Mouse (Mus musculus): ENCODE measurements at regions not wholly inside any gene's neighbourhood (a gene's known extent, or its start where the extent isn't known, plus 50 kb on each side); places are given as distances from the start of the nearest gene placed in this dataset.
A peak's percentile ranks its signal among the peaks of the same experiment; 100 is the strongest.

- DNase-seq, result no peak
Measured at GRCm38 (mm10) chr8:112933815-112934214, 364.0 kb downstream of the Cntnap4 start.

GRCm38 (mm10) chr8:112935411-112935810 lies 365.6 kb downstream of the Cntnap4 start:
- no peak for DNase-seq

DNA sequence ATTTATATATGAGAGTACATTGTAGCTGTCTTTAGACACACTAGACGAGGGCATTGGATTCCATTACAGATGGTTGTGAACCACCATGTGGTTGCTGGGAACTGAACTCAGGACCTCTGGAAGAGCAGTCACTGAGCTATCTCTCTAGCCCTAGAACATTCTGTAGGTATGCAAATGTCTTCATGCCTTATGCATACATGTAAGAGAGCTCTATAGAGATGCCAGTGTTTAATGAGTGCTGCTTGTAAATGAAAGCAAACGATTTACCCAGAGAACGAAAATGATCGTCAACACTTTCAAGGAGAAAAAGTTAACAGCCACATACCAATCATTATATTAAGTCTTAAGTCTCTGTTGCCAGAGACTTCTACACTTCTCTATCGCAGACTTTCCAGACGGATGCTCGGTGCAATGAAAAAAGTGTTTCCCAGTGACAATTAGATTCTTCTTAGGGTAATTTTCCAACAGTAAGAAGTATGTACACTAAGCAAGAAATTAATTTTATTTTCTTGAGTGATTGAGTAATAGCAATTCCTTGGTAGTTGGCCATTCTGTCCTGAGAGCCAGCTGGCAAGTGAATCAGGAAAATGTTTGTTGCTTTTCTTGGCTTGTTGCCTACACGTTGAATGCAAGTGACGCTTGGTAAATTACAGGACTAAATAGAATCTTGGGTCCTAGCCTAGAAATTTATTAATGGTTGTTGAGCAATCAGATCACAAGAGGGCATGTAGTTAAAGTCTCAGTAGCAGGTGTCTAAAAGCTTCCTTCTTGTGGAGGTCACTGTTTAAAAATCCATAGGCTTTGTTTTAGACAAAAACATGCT lies 366.3 kb downstream of the Cntnap4 start:
- peak; percentile 53 for DNase-seq

- peak; percentile 19 for DNase-seq
Measured at GRCm38 (mm10) chr8:112972418-112972817, 402.6 kb downstream of the Cntnap4 start.

GRCm38 (mm10) chr8:112975734-112976133 lies 405.9 kb downstream of the Cntnap4 start:
- no peak for DNase-seq

DNA sequence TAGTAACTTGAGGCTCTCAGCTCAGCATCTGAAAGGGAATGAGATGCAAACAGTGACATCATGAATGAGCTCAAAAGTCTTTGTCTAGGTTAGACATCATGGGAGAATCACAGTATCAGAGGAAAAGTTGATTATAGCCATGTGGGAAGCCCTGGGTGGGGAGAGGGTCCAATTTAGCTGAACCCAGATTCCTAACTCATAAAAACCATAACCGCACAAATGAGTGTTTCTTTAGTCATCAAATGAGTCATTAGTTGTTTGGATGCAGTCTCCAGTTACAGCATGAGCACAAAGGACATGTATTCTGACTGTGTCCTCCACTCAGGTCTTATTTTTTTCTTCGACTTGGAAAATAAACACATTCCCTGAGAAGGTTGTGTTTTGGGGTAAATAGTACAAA lies 406.5 kb downstream of the Cntnap4 start:
- DNase-seq, result no peak

DNA sequence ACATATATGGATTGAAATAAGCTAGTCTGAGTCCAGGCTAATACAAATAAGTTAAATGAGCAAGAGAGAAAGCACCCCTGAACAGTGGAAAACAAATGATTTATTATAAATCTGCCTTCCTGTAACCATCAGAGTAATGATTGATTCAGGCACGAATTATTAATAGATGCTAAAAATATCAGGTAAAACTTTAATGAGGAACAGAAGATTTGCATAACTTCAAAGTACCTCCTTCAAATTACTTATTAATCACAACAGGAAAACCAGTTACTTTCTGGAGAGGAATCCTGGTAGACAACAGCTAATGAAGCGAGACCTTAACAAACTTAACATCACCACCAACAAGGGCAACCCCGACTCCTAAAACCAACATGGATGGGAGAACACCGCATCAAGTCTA lies 423.9 kb downstream of the Cntnap4 start:
- no peak for DNase-seq

- no peak for DNase-seq
Measured at GRCm38 (mm10) chr8:113007356-113007755, 437.5 kb downstream of the Cntnap4 start.

DNA sequence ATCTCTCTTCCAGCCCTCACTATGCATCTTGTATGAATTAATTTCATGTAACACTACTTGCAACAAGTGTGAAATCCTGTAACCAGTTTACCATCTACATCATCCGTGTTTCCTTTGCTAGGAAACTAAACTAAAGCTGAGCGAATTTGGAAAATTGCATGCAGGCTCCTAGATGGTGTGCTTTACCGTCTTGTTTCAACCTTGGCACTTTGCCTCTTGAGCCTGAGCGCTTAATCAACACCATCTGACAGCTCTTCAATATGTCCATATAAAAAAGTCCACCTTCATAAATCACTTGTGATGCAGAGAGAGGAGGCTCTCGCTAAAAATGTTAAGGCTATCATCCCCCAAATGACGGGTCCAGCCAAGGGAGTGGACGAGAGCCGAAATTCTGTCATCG lies 459.0 kb downstream of the Cntnap4 start:
- DNase-seq, result no peak

DNA sequence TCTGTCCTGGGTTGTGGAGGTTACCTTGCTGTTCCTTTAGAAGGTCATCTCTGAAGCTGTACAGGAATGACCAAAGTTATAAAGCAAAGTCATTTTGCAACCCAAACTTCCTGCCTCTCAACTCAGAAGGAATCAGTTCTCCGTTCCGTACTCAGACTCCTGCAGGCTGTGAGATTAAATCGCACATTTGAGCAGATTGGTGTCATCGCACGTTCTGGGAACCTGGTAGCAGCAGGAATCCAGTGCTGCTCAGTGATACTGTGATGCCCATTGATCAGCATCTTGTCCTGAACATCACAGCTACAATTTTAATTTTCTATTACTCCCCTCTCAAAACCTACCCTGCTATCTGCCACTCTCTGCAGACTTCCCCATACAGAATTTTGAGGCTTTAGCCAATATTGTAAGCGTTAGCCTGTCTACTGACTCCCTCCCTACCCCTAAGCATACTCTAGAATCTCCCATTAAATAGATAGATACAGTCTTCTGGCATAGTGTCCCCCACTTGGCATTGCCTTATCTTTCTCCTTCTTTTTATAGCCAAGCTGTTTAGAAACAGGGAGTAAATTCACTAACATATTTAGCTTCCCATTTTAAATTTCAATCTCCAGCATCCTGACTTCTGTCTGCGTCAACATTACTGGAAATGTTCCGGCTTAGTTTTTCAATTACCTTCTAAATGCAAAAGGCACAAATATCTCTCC lies 482.1 kb downstream of the Cntnap4 start:
- no peak for DNase-seq

DNA sequence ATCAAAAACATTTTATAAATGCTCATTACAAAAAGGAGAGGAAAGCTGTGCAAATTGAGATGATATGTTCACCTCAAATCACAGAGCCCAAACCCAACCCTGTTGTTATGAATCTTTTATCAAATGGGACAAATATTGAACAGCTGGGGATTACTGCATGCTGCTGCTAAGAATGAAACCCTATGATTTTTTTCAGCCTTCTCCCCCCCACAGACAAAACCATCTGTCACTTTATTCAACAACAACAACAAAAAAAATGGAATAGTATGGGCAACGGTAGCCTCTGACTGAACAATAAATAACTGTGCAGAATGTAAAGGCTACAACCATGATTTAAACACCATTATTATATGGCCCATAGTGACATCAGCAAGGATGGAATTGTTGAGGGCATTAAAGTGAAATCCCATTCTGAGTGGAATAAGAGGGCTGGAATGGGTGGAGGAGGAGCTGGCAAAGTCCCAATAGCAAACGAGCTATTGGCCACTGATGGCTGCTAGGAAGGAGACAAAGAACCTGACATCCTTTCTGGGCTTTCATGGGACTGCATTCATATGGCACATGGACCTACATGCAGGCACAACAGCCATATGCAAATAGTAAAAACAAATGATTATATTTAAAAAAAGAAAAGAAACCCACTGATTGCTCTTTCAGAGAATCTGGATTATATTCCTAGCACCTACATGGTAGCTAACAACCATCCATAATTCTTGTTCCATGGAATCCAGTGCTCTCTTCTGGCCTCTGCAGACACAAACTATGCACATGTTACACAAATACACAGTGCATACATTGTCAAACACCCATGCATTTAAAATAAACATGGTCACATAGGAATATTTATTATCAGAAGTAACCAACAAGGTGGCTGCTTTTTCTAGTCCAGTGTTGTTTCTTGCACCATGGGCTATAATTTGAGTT lies 495.7 kb downstream of the Cntnap4 start:
- no peak for DNase-seq

DNA sequence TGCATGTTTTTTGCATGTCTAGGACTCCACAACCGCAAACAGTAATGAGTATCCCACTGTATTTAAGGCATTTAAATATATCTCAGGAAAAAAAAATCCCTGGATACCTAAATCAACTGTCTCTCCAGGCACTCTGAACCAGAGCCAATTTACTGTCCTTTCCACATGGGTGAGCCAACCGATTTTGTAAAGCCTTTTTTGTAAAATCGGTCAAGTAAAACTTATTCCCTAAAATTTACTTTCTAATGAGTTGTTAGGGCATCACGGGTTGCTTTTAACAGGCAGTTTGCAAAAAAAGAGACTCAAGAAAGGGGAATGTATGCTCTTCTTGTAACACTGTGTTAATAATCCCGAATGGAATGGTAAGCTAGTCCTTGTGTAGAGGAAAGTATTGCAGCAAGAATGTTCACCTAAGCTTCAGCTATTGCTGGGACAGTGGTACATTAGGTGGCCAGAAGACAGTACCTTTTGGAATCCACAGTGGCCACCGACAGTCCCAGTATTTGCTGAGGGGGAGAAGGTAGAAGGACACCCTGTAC lies 496.4 kb downstream of the Cntnap4 start:
- DNase-seq, result no peak

DNA sequence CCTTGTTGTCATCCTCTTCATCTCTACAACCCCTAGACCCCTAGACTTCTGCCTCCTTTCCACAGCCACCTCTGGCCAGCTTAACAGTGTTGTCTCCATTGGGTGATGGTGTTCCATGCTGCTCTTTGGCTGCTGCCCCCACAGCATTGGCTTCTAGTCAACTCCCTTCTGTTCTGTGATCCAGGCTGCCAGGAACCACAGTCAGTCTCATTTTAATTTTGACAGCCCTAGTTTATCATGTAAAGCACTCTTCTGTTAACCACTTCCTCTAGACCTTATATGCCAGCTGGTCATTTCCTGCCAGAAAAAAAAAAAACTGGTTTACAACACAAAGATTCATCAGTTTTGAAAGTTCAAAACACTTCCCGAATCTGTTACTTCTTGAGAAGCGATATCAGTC lies 514.1 kb downstream of the Cntnap4 start:
- DNase-seq, result no peak

DNA sequence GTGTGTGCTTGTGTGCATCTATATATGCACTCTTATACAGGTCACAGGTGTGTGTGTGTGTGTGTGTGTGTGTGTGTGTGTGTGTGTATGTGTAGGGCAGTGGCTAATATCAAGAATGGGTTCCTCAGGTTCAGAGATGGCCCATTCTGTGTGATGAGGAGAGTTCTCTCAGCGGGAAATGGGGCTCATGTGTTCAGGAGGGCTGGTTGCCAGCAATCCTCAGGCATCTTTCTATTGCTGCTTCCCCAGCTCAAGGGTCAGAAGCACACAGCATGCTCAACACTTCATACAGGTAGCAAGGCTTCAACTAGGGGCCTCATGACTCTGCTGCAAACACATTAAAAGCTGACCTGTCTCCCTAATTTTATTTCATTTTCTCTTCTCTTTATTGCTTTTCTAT lies 517.7 kb downstream of the Cntnap4 start:
- DNase-seq, result no peak

DNA sequence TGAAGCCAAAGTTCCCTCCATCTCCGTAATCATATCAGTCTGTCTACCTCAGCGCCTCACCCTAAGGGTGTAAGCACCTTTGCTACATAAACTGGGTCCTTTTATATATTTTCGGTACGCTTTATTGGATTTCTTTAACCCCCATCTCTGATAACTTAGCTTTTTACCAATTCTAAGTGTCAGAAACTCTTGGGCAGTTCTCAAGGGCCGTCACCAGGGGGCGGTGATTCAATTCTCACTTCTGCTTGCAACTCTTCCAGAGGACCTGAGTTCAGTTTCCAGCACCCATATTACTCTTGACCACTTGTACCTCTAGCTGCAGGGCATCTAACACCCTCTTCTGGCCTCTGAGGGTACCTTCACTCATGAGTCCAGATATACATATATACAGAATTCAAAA lies 523.7 kb upstream of the Mon1b start:
- DNase-seq, result no peak

DNA sequence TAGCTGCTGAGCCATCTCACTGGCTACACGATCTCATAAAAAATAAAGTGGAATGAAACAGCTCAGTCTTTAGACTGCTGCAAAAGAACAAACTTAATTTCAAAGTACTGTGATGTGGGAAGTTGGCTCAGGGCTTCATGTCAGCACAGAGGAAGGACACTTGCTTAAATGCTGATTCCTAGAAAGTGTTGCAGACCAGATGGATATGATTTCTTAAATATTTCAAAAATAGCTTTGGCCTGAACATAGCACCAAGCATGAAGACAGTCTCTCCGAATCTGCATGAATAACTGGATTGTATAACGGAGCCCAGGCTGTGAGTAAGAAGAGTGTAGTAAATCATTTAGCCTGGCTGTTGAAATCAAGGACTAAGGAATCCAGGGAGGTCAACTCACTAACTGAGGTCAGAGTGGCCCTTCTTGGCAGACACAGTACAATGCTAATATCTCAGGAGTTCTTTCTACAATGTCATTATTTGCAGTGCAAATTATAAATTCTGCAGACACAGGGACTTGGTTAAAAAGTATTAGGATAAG lies 521.2 kb upstream of the Mon1b start:
- DNase-seq, result peak; percentile 24

- DNase-seq, result no peak
Measured at GRCm38 (mm10) chr8:113117241-113117640, 518.1 kb upstream of the Mon1b start.

DNA sequence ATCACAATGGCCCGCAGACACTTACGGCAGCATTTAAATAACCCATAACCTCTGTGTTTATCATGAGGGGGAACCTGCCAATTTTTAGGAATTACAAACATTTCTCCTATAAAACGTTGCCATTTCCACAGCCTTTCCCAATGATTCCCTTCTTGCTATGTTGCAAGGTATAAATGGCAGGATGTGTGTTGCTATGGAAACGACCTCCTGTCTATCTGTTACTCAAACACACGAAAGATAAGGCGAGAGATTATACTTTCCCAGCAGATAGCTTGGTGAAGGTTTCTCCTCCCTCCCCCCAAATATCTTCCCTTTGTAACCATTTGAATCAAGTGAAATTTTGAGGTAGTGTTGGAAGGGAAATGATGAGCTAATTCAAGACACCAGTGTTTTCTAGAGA lies 509.8 kb upstream of the Mon1b start:
- DNase-seq, result no peak

DNA sequence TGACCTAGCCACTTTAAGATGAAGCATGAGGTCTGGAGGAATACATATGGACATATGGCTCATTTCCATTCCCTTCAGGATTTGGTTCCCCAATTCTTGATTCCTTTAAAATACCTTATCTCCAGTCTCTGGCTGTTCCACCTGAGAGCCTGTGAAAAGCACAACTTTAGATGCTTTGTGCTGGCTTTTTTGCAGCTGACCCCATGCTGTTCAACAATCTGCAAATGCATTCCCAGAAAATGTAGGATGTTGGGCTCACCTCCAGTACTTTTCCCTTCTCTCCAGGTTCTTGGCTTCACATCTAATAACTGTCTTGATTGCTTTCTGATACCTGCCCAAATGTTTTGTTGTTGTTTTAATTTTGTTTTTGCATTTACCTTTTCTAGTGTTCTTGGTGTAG lies 498.0 kb upstream of the Mon1b start:
- no peak for DNase-seq

GRCm38 (mm10) chr8:113140021-113140420 lies 495.4 kb upstream of the Mon1b start:
- DNase-seq, result no peak

DNA sequence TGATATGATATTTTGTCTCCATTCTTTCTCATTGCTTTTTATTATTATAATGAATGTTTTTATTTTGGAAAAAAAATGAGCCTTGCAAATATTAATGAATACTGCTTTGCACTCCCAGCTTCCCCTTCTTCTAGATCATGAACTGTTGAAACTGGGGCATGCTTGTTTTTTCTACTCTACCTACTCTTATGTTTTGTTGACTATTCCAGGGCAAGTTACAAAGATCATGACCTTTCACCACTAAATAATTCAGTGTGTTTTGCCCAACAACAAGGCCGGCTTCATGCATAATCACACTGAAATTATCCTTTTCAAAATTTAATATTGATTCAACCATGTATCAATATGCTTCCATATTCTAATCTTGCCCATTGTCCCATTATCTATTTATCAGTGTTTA lies 494.3 kb upstream of the Mon1b start:
- DNase-seq, result no peak

- no peak for DNase-seq
Measured at GRCm38 (mm10) chr8:113176591-113176990, 458.8 kb upstream of the Mon1b start.
